Mouse (Mus musculus): ENCODE measurements around the gene Eif6. TPM values are rescaled to one million over a fixed set of nuclear protein-coding genes. Genes with fewer than 3 reads are reported as not detected.

The Eif6 gene
- total and polyA plus RNA-seq, 3 experiments = 349 to 408 TPM; not detected in 1

DNA sequence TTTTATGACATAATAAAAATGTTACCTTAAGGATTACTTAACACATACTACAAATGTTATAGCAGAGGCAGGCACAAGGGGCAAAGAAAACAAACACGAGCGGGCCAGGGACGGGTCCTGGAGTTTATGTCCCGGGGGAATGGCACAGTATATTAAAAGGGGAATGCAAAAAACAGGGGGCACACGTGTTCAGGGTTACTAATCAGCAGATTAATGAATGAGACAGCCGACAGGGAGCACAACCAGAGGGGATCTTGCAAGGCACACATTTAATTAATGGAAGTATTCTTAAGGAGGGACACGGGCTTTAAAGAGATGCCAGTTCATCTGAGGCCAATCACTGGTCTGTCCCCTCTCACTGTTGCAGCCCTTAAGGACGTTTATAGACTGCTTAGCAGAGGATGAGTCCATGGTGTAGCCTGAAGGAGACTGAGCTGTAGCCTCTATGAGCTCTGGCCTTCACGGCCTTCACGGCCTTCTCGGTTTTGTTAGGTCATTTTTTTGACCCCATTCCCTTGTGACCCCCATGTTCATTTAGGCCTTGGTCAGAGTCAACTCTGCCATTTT lies 36.7 kb upstream of the Eif6 start:
- peaks cover 0 to 6% of the 10 kb centered on the region in 2 experiments; a peak in 2 of 4 replicates for H3K36me3 ChIP-seq (ENCODE audit: control insufficient read depth in 1 of 2, insufficient read depth in 2 of 2, low read length in 2 of 2)
- no peak for DNase-seq (ENCODE audit: low read depth, low spot score)
- H3K9ac ChIP-seq (ENCODE audit: control insufficient read depth, low read depth, low read length, poor library complexity, severe bottlenecking) = no peak overlapping the region
- TF ChIP-seq TBP (IDR thresholded peaks at IDR 0.05; ENCODE audit: low read depth, low read length) = no peak
- no peak for TF ChIP-seq SIN3A (IDR thresholded peaks at IDR 0.05; ENCODE audit: low read length)
- TF ChIP-seq GATA1 (IDR thresholded peaks at IDR 0.05; ENCODE audit: low read depth, low read length) = no peak
- no peak for TF ChIP-seq CTCF (IDR thresholded peaks at IDR 0.05 in 2 of 3, conservative IDR thresholded peaks at IDR 0.05 in 1 of 3; ENCODE audit: control insufficient read depth in 1 of 3, insufficient read depth in 1 of 3, low read depth in 2 of 3, low read length in 3 of 3, poor library complexity in 1 of 3, severe bottlenecking in 1 of 3)
- no peaks in the 10 kb centered on the region for H3K4me1 ChIP-seq (ENCODE audit: control insufficient read depth in 1 of 2, insufficient read depth in 2 of 2, low read length in 2 of 2)
- no peak overlapping the region for H3K4me3 ChIP-seq (ENCODE audit: control insufficient read depth in 1 of 2, insufficient read depth in 1 of 2, low read depth in 2 of 2, low read length in 2 of 2)
- no peaks in the 10 kb centered on the region for H3K9me3 ChIP-seq (replicated peaks; ENCODE audit: insufficient read depth, low read length)
- no peak overlapping the region for H3K27ac ChIP-seq (ENCODE audit: control insufficient read depth, low read depth, low read length)
- H3K27me3 ChIP-seq (ENCODE audit: control insufficient read depth in 1 of 2, insufficient read depth in 2 of 2, low read length in 2 of 2) = no peaks in the 10 kb centered on the region
- no peaks in the 10 kb centered on the region for H3K79me2 ChIP-seq (ENCODE audit: control insufficient read depth, insufficient read depth, low read length, poor library complexity)

DNA sequence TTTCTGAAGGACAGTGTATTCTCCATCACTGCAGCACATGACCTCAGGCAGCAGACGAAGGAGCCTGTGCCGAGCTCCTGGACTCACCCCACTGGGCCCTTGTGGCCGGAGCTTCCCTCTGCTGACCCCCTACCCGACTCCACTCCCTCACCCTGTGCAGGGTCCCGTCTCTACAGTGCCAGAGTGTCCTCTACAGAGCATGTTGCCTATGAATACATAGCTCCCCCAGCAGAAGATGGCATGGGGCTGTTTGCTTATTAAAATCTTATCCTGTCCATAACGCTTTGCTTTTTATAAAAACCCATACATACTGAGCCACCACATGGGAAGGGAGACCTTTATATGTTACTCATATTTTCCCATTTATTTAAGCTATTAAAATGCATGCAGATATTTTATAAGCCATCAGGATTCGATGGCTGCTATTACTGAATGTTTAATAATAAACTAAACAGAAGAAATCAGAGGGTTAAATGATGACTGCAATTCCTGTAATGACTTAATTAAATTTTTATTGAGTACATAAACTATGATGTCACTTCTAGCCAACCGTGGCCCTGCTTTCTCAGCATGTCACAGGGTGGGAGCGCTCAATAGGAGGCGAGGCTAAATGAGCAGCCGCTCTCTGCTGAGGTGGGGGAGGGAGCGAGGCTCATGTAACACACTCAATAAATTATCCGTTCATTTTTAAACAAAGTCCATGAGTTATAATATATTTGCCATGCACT lies 36.0 kb upstream of the Eif6 start:
- H3K27me3 ChIP-seq (ENCODE audit: control insufficient read depth in 1 of 2, insufficient read depth in 2 of 2, low read length in 2 of 2) = no peaks in the 10 kb centered on the region
- peaks cover 0 to 9% of the 10 kb centered on the region in 2 experiments; a peak in 1 of 4 replicates for H3K36me3 ChIP-seq (ENCODE audit: control insufficient read depth in 1 of 2, insufficient read depth in 2 of 2, low read length in 2 of 2)

DNA sequence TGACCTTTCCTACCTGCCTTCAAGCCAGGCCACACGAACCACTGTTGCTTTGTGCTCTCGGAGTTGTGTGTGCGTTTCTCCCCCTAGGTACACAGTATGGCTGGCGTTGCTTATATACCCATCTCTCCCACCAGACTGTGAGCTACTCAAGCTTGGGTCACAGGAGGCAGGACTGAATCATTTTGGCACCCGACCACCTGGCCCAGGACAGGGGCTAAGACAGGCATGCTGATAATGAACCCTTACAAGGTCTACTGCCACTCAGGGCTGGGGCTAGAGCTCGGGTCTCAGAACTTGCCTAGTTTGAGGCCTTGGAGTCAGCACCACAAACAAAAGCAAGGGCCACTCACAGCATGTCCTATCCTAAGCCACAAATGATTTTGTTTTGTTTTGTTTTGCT lies 34.9 kb upstream of the Eif6 start:
- Histone ChIP-seq H3K27ac (ENCODE audit: control insufficient read depth, low read depth, low read length) (no peak overlapping the region), H3K36me3 (ENCODE audit: control insufficient read depth in 1 of 2, insufficient read depth in 2 of 2, low read length in 2 of 2) (peaks cover 0 to 9% of the 10 kb centered on the region in 2 experiments; a peak in 1 of 4 replicates)

More for the DNA sequence above, 36.0 kb upstream of the Eif6 start:
- Histone ChIP-seq H3K4me1 (ENCODE audit: control insufficient read depth in 1 of 2, insufficient read depth in 2 of 2, low read length in 2 of 2) (no peaks in the 10 kb centered on the region), H3K9ac (ENCODE audit: control insufficient read depth, low read depth, low read length, poor library complexity, severe bottlenecking) (no peak overlapping the region), H3K4me3 (ENCODE audit: control insufficient read depth in 1 of 2, insufficient read depth in 1 of 2, low read depth in 2 of 2, low read length in 2 of 2) (no peak overlapping the region), H3K9me3 (replicated peaks; ENCODE audit: insufficient read depth, low read length) (no peaks in the 10 kb centered on the region), H3K79me2 (ENCODE audit: control insufficient read depth, insufficient read depth, low read length, poor library complexity) (no peaks in the 10 kb centered on the region), H3K27ac (ENCODE audit: control insufficient read depth, low read depth, low read length) (no peak overlapping the region)
- no peak for TF ChIP-seq MYC (IDR thresholded peaks at IDR 0.05; ENCODE audit: low read depth, low read length)
- no peak for TF ChIP-seq POLR2AphosphoS5 (IDR thresholded peaks at IDR 0.05; ENCODE audit: borderline replicate concordance, low read depth, low read length)
- TF ChIP-seq HCFC1 (IDR thresholded peaks at IDR 0.05; ENCODE audit: low read depth, low read length) = no peak
- no peak for TF ChIP-seq TAL1 (IDR thresholded peaks at IDR 0.05; ENCODE audit: low read length)
- TF ChIP-seq ZC3H11A (IDR thresholded peaks at IDR 0.05; ENCODE audit: low read depth, low read length) = no peak
- TF ChIP-seq CHD2 (IDR thresholded peaks at IDR 0.05; ENCODE audit: low read length) = no peak
- DNase-seq (ENCODE audit: low read depth, low spot score) = no peak

More for the DNA sequence above, 34.9 kb upstream of the Eif6 start:
- no peaks in the 10 kb centered on the region for H3K27me3 ChIP-seq (ENCODE audit: control insufficient read depth in 1 of 2, insufficient read depth in 2 of 2, low read length in 2 of 2)
- H3K9ac ChIP-seq (ENCODE audit: control insufficient read depth, low read depth, low read length, poor library complexity, severe bottlenecking) = no peak overlapping the region
- H3K79me2 ChIP-seq (ENCODE audit: control insufficient read depth, insufficient read depth, low read length, poor library complexity) = no peaks in the 10 kb centered on the region
- DNase-seq (ENCODE audit: low read depth, low spot score) = no peak
- H3K4me1 ChIP-seq (ENCODE audit: control insufficient read depth in 1 of 2, insufficient read depth in 2 of 2, low read length in 2 of 2) = no peaks in the 10 kb centered on the region
- TF ChIP-seq E2F4 (IDR thresholded peaks at IDR 0.05; ENCODE audit: borderline replicate concordance, low read depth, low read length) (no peak), ZC3H11A (IDR thresholded peaks at IDR 0.05; ENCODE audit: low read depth, low read length) (no peak), MXI1 (IDR thresholded peaks at IDR 0.05; ENCODE audit: low read depth, low read length) (no peak)
- no peaks in the 10 kb centered on the region for H3K9me3 ChIP-seq (replicated peaks; ENCODE audit: insufficient read depth, low read length)
- H3K4me3 ChIP-seq (ENCODE audit: control insufficient read depth in 1 of 2, insufficient read depth in 1 of 2, low read depth in 2 of 2, low read length in 2 of 2) = no peak overlapping the region

All from MEL (cell line).